In genomic region chr2:93226606-93227595, GRCm38 (mm10) we compare ENCODE assay signal across 7 mouse cellular contexts. TPM values are rescaled to one million over a fixed set of nuclear protein-coding genes. Genes with fewer than 3 reads are reported as not detected.
DNase-seq lines count a peak whose midpoint lies in the region; ATAC-seq and TF ChIP-seq lines count a peak whose summit lies in the region.

No protein-coding gene starts in this region.

- no peak overlapping the region for H3K27ac ChIP-seq in kidney, adult 2 months (ENCODE audit: insufficient read depth, low read depth, low read length)
- no peak overlapping the region; the same call in 1 of the 2 replicates for H3K27ac ChIP-seq in limb, embryonic 11.5 days (replicated peaks; ENCODE audit: low read depth, low read length)
- H3K27ac ChIP-seq in midbrain, postnatal 0 days (ENCODE audit: low read depth, low read length) = peak overlapping the region; percentile 26; the same call in 1 of the 2 replicates

- DNase-seq in adrenal gland, postnatal 14 days = peak; percentile 96
- peak; percentile 94 for DNase-seq in embryo, embryonic 9.5 days (ENCODE audit: extremely low spot score)
- peak; percentile 84 to 94 for DNase-seq in heart, adult 18-20 months
- peak; percentile 88 for DNase-seq in kidney, adult 2 months
- DNase-seq in limb, embryonic 11.5 days (ENCODE audit: low spot score) = peak; percentile 97
- DNase-seq in midbrain, postnatal 0 days (ENCODE audit: low spot score) = peak; percentile 88
- DNase-seq in splenic B cell, adult 2 months (ENCODE audit: low read depth, low spot score) = peak; percentile 53

- WGBS in kidney, adult 2 months = 14% methylated on average over 20 of the region's 20 CpGs
- 9% methylated on average over 20 of the region's 20 CpGs for WGBS in limb, embryonic 11.5 days
- 13% methylated on average over 16 of the region's 20 CpGs for WGBS in midbrain, postnatal 0 days

- peak; percentile 82 for TF ChIP-seq CTCF in kidney, adult 2 months (conservative IDR thresholded peaks at IDR 0.05; ENCODE audit: insufficient read depth, insufficient read length, low read depth, low read length)
- TF ChIP-seq CTCF in midbrain, postnatal 0 days (IDR thresholded peaks at IDR 0.05) = peak; percentile 91

- no peaks in the 10 kb centered on the region for H3K27me3 ChIP-seq in kidney, adult 2 months (replicated peaks; ENCODE audit: control insufficient read depth, insufficient read depth, low read length)
- H3K27me3 ChIP-seq in limb, embryonic 11.5 days (ENCODE audit: control insufficient read depth, insufficient read depth, low read length) = no peaks in the 10 kb centered on the region
- H3K27me3 ChIP-seq in midbrain, postnatal 0 days (ENCODE audit: insufficient read depth, low read length) = no peaks in the 10 kb centered on the region
- no peaks in the 10 kb centered on the region for H3K27me3 ChIP-seq in splenic B cell, adult 2 months (ENCODE audit: control insufficient read depth, insufficient read depth, low read length, poor library complexity, severe bottlenecking)

- TF ChIP-seq POLR2A in kidney, adult 2 months (IDR thresholded peaks at IDR 0.05; ENCODE audit: low read depth, low read length) = no peak

- H3K9ac ChIP-seq in limb, embryonic 11.5 days (ENCODE audit: low read length) = peak overlapping the region; percentile 35; the same call in 1 of the 2 replicates
- no peak overlapping the region for H3K9ac ChIP-seq in midbrain, postnatal 0 days (replicated peaks; ENCODE audit: low read length, poor library complexity, severe bottlenecking)

- no peaks in the 10 kb centered on the region for H3K9me3 ChIP-seq in limb, embryonic 11.5 days (ENCODE audit: control insufficient read depth, low read length)
- H3K9me3 ChIP-seq in midbrain, postnatal 0 days (ENCODE audit: low read length) = no peaks in the 10 kb centered on the region

- ATAC-seq in limb, embryonic 11.5 days (ENCODE audit: insufficient number of reproducible peaks, low FRiP score, low TSS enrichment, low read depth) = peak; percentile 69
- peak; percentile 74 for ATAC-seq in midbrain, postnatal 0 days (ENCODE audit: low FRiP score)

- peak overlapping the region; percentile 28 for H3K4me2 ChIP-seq in limb, embryonic 11.5 days (ENCODE audit: low read depth, severe bottlenecking)
- H3K4me2 ChIP-seq in midbrain, postnatal 0 days (ENCODE audit: low read depth, low read length, poor library complexity, severe bottlenecking) = no peak overlapping the region; the same call in 1 of the 2 replicates

- H3K4me1 ChIP-seq in kidney, adult 2 months (ENCODE audit: control insufficient read depth, insufficient read depth, low read length) = no peaks in the 10 kb centered on the region
- peaks cover 22% of the 10 kb centered on the region for H3K4me1 ChIP-seq in limb, embryonic 11.5 days (ENCODE audit: control insufficient read depth, insufficient read depth, low read length)
- H3K4me1 ChIP-seq in midbrain, postnatal 0 days (ENCODE audit: insufficient read depth, low read length) = peaks cover 11% of the 10 kb centered on the region; the same call in 1 of the 2 replicates

- no peak overlapping the region for H3K4me3 ChIP-seq in kidney, adult 2 months (ENCODE audit: insufficient read depth, low read depth, low read length)
- no peak overlapping the region for H3K4me3 ChIP-seq in limb, embryonic 11.5 days (ENCODE audit: low read depth, low read length)
- H3K4me3 ChIP-seq in midbrain, postnatal 0 days (ENCODE audit: low read depth, low read length) = no peak overlapping the region

- H3K36me3 ChIP-seq in kidney, adult 2 months (ENCODE audit: control insufficient read depth, insufficient read depth, low read length) = no peaks in the 10 kb centered on the region
- H3K36me3 ChIP-seq in limb, embryonic 11.5 days (ENCODE audit: control insufficient read depth, insufficient read depth, low read length) = no peaks in the 10 kb centered on the region
- H3K36me3 ChIP-seq in midbrain, postnatal 0 days (ENCODE audit: insufficient read depth, low read length) = no peaks in the 10 kb centered on the region
- H3K36me3 ChIP-seq in splenic B cell, adult 2 months (ENCODE audit: control insufficient read depth, insufficient read depth, low read length, poor library complexity, severe bottlenecking) = no peaks in the 10 kb centered on the region

RNA-seq across cellular contexts. Expression of gene Trp53i11, which starts 39.6 kb away (rescaled TPM):
- total RNA-seq in adrenal gland, postnatal 14 days (2021) = 70.9 and 86.9 TPM in 2 replicates
- total RNA-seq in heart, adult 18-20 months (2021) = 10 to 100 TPM; 26.7 to 30.5 TPM
- polyA plus RNA-seq in kidney, adult 2 months (2012; rRNA removed) = 18.1 and 18.3 TPM in 2 replicates
- 32.3 and 41.2 TPM in 2 replicates for polyA plus RNA-seq in limb, embryonic 11.5 days (2014; fragmentation: Nextera tagmentation; extraction: Ambion mirVana)
- 111 and 124 TPM in 2 replicates for total RNA-seq in midbrain, postnatal 0 days (2014; rRNA removed)
- 74.7 and 76.0 TPM in 2 replicates for polyA plus RNA-seq in midbrain, postnatal 0 days (2015; fragmentation: Nextera tagmentation; extraction: Ambion mirVana)
